Mouse (Mus musculus) stomach, embryonic 16.5 days (tissue): Measurements from ENCODE around the gene Exoc3l2. TPM values are rescaled to one million over a fixed set of nuclear protein-coding genes. Genes with fewer than 3 reads are reported as not detected.
A peak's percentile ranks its signal among the peaks of the same experiment; 100 is the strongest.

Source experiments
- ATAC-seq: fragments of 200-750 bp; cut with Nextera tagmentation; 2 replicates; pipeline ENCODE4 v1.8.0; 2017; ENCODE audit warnings: moderate number of reproducible peaks, moderate TSS enrichment; ENCODE audit not compliant: insufficient read depth, low FRiP score
- H3K27ac ChIP-seq: fragments of 300-500 bp; sonication (generic); 2 replicates; pipeline ENCODE4 v1.5.1; 2014; ENCODE audit warnings: low read length
- H3K27me3 ChIP-seq: fragments of 300-500 bp; sonication (generic); 2 replicates; pipeline ENCODE4 v1.6.1; 2014; ENCODE audit warnings: low read length, control low read depth, mixed read lengths; ENCODE audit not compliant: control insufficient read depth, insufficient read depth
- H3K36me3 ChIP-seq: fragments of 300-500 bp; sonication (generic); 2 replicates; pipeline ENCODE4 v1.6.1; 2014; ENCODE audit warnings: low read length; ENCODE audit not compliant: control insufficient read depth, insufficient read depth
- H3K4me1 ChIP-seq: fragments of 300-500 bp; sonication (generic); 2 replicates; pipeline ENCODE4 v1.6.1; 2014; ENCODE audit warnings: low read length, control low read depth, mixed read lengths; ENCODE audit not compliant: control insufficient read depth, insufficient read depth
- H3K4me2 ChIP-seq: fragments of 300-500 bp; sonication (generic); 2 replicates; pipeline ENCODE4 v1.6.1; 2014; ENCODE audit warnings: low read depth, low read length, mixed read lengths
- H3K4me3 ChIP-seq: fragments of 300-500 bp; sonication (generic); replicated peaks from 2 replicates; pipeline ENCODE4 v1.5.1; 2014; ENCODE audit warnings: mild to moderate bottlenecking, low read length
- H3K9ac ChIP-seq: fragments of 300-500 bp; sonication (generic); 2 replicates; pipeline ENCODE4 v1.6.1; 2014; ENCODE audit warnings: low read length
- H3K9me3 ChIP-seq: fragments of 300-500 bp; sonication (generic); replicated peaks from 2 replicates; pipeline ENCODE4 v1.6.1; 2016; ENCODE audit warnings: low read length, control low read depth; ENCODE audit not compliant: control insufficient read depth
- WGBS: fragments of 180-500 bp; shearing (Covaris S2); extraction: QIAGEN DNeasy Blood & Tissue Kit; methylation state at CpG from one replicate; pipeline ENCODE4 v1.1.7; 2014; 5-methylcytosine and 5-hydroxymethylcytosine counted together
- polyA plus RNA-seq: library from polyadenylated mRNA; unstranded; fragments of >200 nt; fragmentation: Nextera tagmentation; extraction: Ambion mirVana; gene quantifications from 2 replicates; pipeline ENCODE4 v1.2.1, GENCODE M21; 2015

Gene Exoc3l2
- polyA plus RNA-seq, 1 experiment from 2014 or later: 0.85 TPM

GRCm38 (mm10) chr7:19447689-19448088, 15.4 kb upstream of the Exoc3l2 start:
- no peak for ATAC-seq
- WGBS: 93% methylated on average over 16 of the region's 16 CpGs
- H3K36me3 ChIP-seq: peaks cover 18% of the 10 kb centered on the region; the same call in 1 of the 2 replicates

GRCm38 (mm10) chr7:19449165-19449564, 14.0 kb upstream of the Exoc3l2 start:
- H3K27me3 ChIP-seq: no peaks in the 10 kb centered on the region
- H3K9me3 ChIP-seq: no peaks in the 10 kb centered on the region
- H3K4me2 ChIP-seq: no peak overlapping the region
- H3K27ac ChIP-seq: no peak overlapping the region
- H3K36me3 ChIP-seq: peaks cover 18% of the 10 kb centered on the region; the same call in 1 of the 2 replicates
- no peak overlapping the region for H3K9ac ChIP-seq
- no peaks in the 10 kb centered on the region for H3K4me1 ChIP-seq
- 89% methylated on average over 12 of the region's 12 CpGs for WGBS
- no peak for ATAC-seq
- no peak overlapping the region for H3K4me3 ChIP-seq

More at GRCm38 (mm10) chr7:19447689-19448088, 15.4 kb upstream of the Exoc3l2 start:
- no peaks in the 10 kb centered on the region for H3K9me3 ChIP-seq
- no peak overlapping the region for H3K9ac ChIP-seq
- no peak overlapping the region for H3K27ac ChIP-seq
- H3K4me1 ChIP-seq: no peaks in the 10 kb centered on the region
- H3K4me3 ChIP-seq: no peak overlapping the region
- no peak overlapping the region for H3K4me2 ChIP-seq
- no peaks in the 10 kb centered on the region for H3K27me3 ChIP-seq

GRCm38 (mm10) chr7:19455186-19455585, 7.9 kb upstream of the Exoc3l2 start:
- WGBS: 89% methylated on average over 4 of the region's 4 CpGs
- Histone ChIP-seq H3K4me1 (peaks cover 12% of the 10 kb centered on the region), H3K4me3 (no peak overlapping the region), H3K9me3 (no peaks in the 10 kb centered on the region), H3K27ac (no peak overlapping the region), H3K9ac (no peak overlapping the region), H3K4me2 (no peak overlapping the region), H3K36me3 (peaks cover 15% of the 10 kb centered on the region; the same call in 1 of the 2 replicates), H3K27me3 (no peaks in the 10 kb centered on the region)
- ATAC-seq: no peak

GRCm38 (mm10) chr7:19455819-19456495, 7.2 kb upstream of the Exoc3l2 start:
- Histone ChIP-seq H3K4me1 (peaks cover 12% of the 10 kb centered on the region), H3K9me3 (no peaks in the 10 kb centered on the region), H3K4me2 (no peak overlapping the region), H3K27ac (no peak overlapping the region), H3K4me3 (no peak overlapping the region), H3K9ac (no peak overlapping the region), H3K36me3 (peaks cover 10% of the 10 kb centered on the region; the same call in 1 of the 2 replicates), H3K27me3 (no peaks in the 10 kb centered on the region)
- ATAC-seq: no peak
- 67% methylated on average over 11 of the region's 11 CpGs for WGBS

DNA sequence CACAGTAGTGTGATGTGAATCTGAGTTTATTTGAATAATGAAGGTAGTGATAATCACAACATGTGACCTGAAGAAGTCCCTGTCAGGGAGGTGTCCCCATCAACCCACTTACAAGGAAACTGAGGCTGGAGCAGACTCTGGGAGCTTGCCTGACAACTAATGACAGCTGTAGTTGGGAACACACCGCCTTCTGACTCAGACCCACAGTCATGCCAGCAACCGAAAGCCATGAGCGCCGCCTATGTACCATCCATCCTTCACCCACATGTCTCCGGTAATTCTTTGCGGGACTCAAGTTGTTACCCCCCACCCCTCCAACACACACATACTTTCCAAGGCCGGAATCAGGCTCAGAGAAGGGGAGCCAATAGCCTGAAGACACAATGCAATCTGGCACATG, 6.5 kb upstream of the Exoc3l2 start:
- H3K27me3 ChIP-seq: no peaks in the 10 kb centered on the region
- H3K4me2 ChIP-seq: peak overlapping the region; percentile 91
- no peak overlapping the region for H3K9ac ChIP-seq
- WGBS: 90% methylated on average over 7 of the region's 7 CpGs
- peak overlapping the region; percentile 93; the same call in 1 of the 2 replicates for H3K4me3 ChIP-seq
- H3K27ac ChIP-seq: no peak overlapping the region
- peaks cover 12% of the 10 kb centered on the region for H3K4me1 ChIP-seq
- H3K9me3 ChIP-seq: no peaks in the 10 kb centered on the region
- ATAC-seq: no peak
- H3K36me3 ChIP-seq: peaks cover 4% of the 10 kb centered on the region; the same call in 1 of the 2 replicates

- no peaks in the 10 kb centered on the region for H3K9me3 ChIP-seq
- no peaks in the 10 kb centered on the region for H3K27me3 ChIP-seq
- H3K36me3 ChIP-seq: no peaks in the 10 kb centered on the region
- 6% methylated on average over 14 of the region's 14 CpGs for WGBS
- peak overlapping the region; percentile 91 for H3K4me2 ChIP-seq
- H3K4me1 ChIP-seq: peaks cover 12% of the 10 kb centered on the region
- peak overlapping the region; percentile 93 for H3K4me3 ChIP-seq
- H3K9ac ChIP-seq: peak overlapping the region; percentile 97
- no peak; the same call in 1 of the 2 replicates for ATAC-seq
- peak overlapping the region; percentile 73 for H3K27ac ChIP-seq
Measured at GRCm38 (mm10) chr7:19457414-19458071, 5.6 kb upstream of the Exoc3l2 start.

GRCm38 (mm10) chr7:19458072-19458486, 5.1 kb upstream of the Exoc3l2 start:
- peak; percentile 65 for ATAC-seq
- under 1% methylated on average over 27 of the region's 31 CpGs for WGBS
- Histone ChIP-seq H3K4me3 (peak overlapping the region; percentile 93), H3K9ac (peak overlapping the region; percentile 97), H3K9me3 (no peaks in the 10 kb centered on the region), H3K27ac (peak overlapping the region; percentile 73), H3K4me1 (peaks cover 12% of the 10 kb centered on the region), H3K27me3 (no peaks in the 10 kb centered on the region), H3K4me2 (peak overlapping the region; percentile 91), H3K36me3 (no peaks in the 10 kb centered on the region)

- peak within 1 kb of the TSS; percentile 73 for H3K27ac ChIP-seq
- H3K9me3 ChIP-seq: no peaks in the 10 kb centered on the region
- H3K36me3 ChIP-seq: no peaks in the 10 kb centered on the region
- H3K9ac ChIP-seq: peak within 1 kb of the TSS; percentile 97
- H3K4me2 ChIP-seq: peak within 1 kb of the TSS; percentile 91
- peaks cover 12% of the 10 kb centered on the region for H3K4me1 ChIP-seq
- peak within 1 kb of the TSS; percentile 93 for H3K4me3 ChIP-seq
- H3K27me3 ChIP-seq: no peaks in the 10 kb centered on the region
- 1% methylated on average over 35 of the region's 42 CpGs for WGBS
- ATAC-seq: peak; percentile 90
Measured at GRCm38 (mm10) chr7:19458591-19459111, 4.5 kb upstream of the Exoc3l2 start, which contains the start of gene Mark4. Mark4 (minus strand) TSS chr7:19458821.
